Mouse (Mus musculus): ENCODE data around the gene Zbtb42. TPM values are rescaled to one million over a fixed set of nuclear protein-coding genes. Genes with fewer than 3 reads are reported as not detected.

Gene Zbtb42
- total and polyA plus RNA-seq, 3 experiments = 4.4 to 9.5 (median 5.9) TPM

DNA sequence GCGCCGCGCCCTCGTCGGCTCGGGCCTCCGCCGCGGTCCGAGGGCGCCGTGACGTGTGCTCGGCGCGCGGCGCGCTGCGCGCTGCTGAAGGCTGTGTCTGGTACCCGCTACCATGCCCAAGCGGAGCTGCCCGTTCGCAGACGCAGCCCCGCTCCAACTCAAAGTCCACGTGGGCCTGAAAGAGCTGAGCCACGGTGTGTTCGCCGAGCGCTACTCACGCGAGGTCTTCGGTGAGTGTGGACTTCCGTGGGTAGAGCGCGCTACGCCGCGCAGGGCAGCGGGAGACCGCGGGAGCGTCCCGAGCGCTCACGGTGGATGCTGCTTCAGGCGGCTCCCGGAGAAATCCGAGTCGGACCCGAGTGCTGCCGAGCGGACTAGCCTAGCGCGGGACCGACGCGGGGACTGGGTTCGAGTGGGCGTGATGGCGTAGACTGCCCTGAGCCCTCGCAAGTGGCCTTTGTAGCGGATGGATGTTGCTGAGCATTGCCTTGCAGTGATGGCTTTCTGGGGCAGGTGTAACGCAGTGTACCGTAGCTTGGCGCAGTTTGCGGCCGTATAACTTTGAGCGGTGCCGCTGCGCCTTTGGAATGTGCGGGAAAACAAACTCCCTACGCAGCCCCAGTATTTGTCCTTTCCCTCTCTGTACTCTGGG lies 33.6 kb upstream of the Zbtb42 start:
- no peaks in the 10 kb centered on the region for H3K79me2 ChIP-seq (replicated peaks; ENCODE audit: control insufficient read depth, insufficient read depth, low read length)
- no peaks in the 10 kb centered on the region for H3K27me3 ChIP-seq (ENCODE audit: control insufficient read depth, insufficient read depth, low read length)
- intact Hi-C loops (cut with DNase I) = no loop called here
- no peaks in the 10 kb centered on the region for H3K36me3 ChIP-seq (ENCODE audit: control insufficient read depth, insufficient read depth, low read length)
- under 1% methylated on average over 75 of the region's 75 CpGs for WGBS
- DNase-seq = no peak
- peak overlapping the region; percentile 79 for H3K27ac ChIP-seq
- H3K4me3 ChIP-seq = peak overlapping the region; percentile 71
- H3K9ac ChIP-seq (ENCODE audit: low read depth, low read length) = peak overlapping the region; percentile 75
- peaks cover 2% of the 10 kb centered on the region for H3K4me1 ChIP-seq (ENCODE audit: control insufficient read depth, insufficient read depth, low read length)
- TF ChIP-seq POLR2A (IDR thresholded peaks at IDR 0.05; ENCODE audit: insufficient read depth, low read depth, low read length) (peak; percentile 79), CTCF (IDR thresholded peaks at IDR 0.05) (no peak)

- Histone ChIP-seq H3K27ac (no peak overlapping the region), H3K4me3 (no peak overlapping the region), H3K79me2 (replicated peaks; ENCODE audit: control insufficient read depth, insufficient read depth, low read length) (no peaks in the 10 kb centered on the region), H3K4me1 (ENCODE audit: control insufficient read depth, insufficient read depth, low read length) (peaks cover 2% of the 10 kb centered on the region), H3K36me3 (ENCODE audit: control insufficient read depth, insufficient read depth, low read length) (no peaks in the 10 kb centered on the region), H3K9ac (ENCODE audit: low read depth, low read length) (no peak overlapping the region), H3K27me3 (ENCODE audit: control insufficient read depth, insufficient read depth, low read length) (no peaks in the 10 kb centered on the region)
- intact Hi-C loops (cut with DNase I) = no loop called here
- 38% methylated on average over 6 of the region's 6 CpGs for WGBS
- no peak for TF ChIP-seq CTCF (IDR thresholded peaks at IDR 0.05)
- TF ChIP-seq POLR2A (IDR thresholded peaks at IDR 0.05; ENCODE audit: insufficient read depth, low read depth, low read length) = no peak
- TF ChIP-seq EP300 (IDR thresholded peaks at IDR 0.05; ENCODE audit: insufficient read depth, low read depth, low read length) = no peak
- no peak for DNase-seq
Measured at GRCm38 (mm10) chr12:112646139-112646538, 32.5 kb upstream of the Zbtb42 start.

DNA sequence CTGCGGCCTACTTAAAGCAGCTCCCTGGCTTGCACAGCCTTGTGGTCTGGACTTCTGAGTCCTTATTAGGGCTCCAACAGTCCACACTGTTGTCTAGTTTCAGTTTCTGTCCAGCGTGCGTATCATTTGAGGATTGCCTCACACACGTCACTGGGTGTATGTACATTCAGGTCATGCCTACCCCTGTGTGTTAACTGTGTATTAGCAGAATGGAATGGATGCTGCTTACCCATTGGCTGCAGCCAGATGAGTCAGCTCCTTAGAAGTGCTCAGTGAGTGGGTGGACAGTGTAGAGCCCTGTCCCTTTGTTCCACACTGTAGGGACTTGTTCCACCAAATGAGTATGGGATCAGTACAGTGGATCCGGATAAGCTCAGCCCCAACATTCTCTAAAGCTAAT lies 30.5 kb upstream of the Zbtb42 start:
- Histone ChIP-seq H3K27me3 (ENCODE audit: control insufficient read depth, insufficient read depth, low read length) (no peaks in the 10 kb centered on the region), H3K9ac (ENCODE audit: low read depth, low read length) (no peak overlapping the region), H3K79me2 (replicated peaks; ENCODE audit: control insufficient read depth, insufficient read depth, low read length) (no peaks in the 10 kb centered on the region), H3K4me1 (ENCODE audit: control insufficient read depth, insufficient read depth, low read length) (peaks cover 3% of the 10 kb centered on the region), H3K27ac (no peak overlapping the region), H3K4me3 (no peak overlapping the region), H3K36me3 (ENCODE audit: control insufficient read depth, insufficient read depth, low read length) (no peaks in the 10 kb centered on the region)
- intact Hi-C loops (cut with DNase I) = no loop called here
- 91% methylated on average over 5 of the region's 5 CpGs for WGBS
- TF ChIP-seq EP300 (IDR thresholded peaks at IDR 0.05; ENCODE audit: insufficient read depth, low read depth, low read length) (no peak), CTCF (IDR thresholded peaks at IDR 0.05) (no peak), POLR2A (IDR thresholded peaks at IDR 0.05; ENCODE audit: insufficient read depth, low read depth, low read length) (no peak)
- no peak for DNase-seq

GRCm38 (mm10) chr12:112651778-112652439 lies 26.7 kb upstream of the Zbtb42 start:
- Histone ChIP-seq H3K27me3 (ENCODE audit: control insufficient read depth, insufficient read depth, low read length) (no peaks in the 10 kb centered on the region), H3K9ac (ENCODE audit: low read depth, low read length) (no peak overlapping the region), H3K4me3 (no peak overlapping the region), H3K36me3 (ENCODE audit: control insufficient read depth, insufficient read depth, low read length) (no peaks in the 10 kb centered on the region), H3K4me1 (ENCODE audit: control insufficient read depth, insufficient read depth, low read length) (peaks cover 3% of the 10 kb centered on the region), H3K79me2 (replicated peaks; ENCODE audit: control insufficient read depth, insufficient read depth, low read length) (no peaks in the 10 kb centered on the region), H3K27ac (no peak overlapping the region)
- no peak for DNase-seq
- intact Hi-C loops (cut with DNase I) = loop anchor here (5.0 to 10.0 kb wide), 2 partner anchors 40 to 193 kb away; no protein-coding TSS in a partner anchor
- WGBS = 70% methylated on average over 5 of the region's 5 CpGs
- no peak for TF ChIP-seq POLR2A (IDR thresholded peaks at IDR 0.05; ENCODE audit: insufficient read depth, low read depth, low read length)
- TF ChIP-seq EP300 (IDR thresholded peaks at IDR 0.05; ENCODE audit: insufficient read depth, low read depth, low read length) = no peak
- TF ChIP-seq CTCF (IDR thresholded peaks at IDR 0.05) = no peak

DNA sequence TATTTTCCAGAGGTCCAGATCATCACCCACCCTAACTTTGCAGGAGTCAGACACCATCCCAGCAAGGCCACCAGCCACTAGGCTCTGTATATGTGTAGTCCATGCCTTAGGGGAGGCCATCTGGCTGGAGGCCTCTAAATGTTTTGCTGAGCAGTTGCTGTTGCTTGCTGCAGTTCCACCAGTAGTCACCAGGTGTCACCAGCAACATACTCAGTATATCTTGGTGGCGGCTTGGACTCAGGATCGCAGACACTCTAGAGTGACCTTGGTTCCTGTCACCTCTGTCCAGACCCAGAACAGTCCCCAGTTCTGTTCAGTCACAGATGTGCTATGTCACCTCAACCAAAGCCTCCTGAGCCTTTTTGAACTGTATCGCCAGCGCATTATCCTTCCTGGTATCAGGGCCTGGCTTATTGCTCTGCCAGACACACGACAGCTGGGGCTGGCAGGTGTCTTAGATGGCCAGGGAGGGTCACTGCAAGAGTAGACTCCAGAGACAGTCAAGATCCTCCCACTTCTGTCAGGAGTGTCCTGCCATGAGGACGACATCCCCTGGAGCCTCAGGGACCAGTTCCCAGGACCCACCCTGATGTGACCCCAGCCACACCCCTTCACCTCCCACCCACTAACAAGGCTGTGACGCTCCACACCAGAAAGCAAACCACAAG lies 25.3 kb upstream of the Zbtb42 start:
- H3K4me1 ChIP-seq (ENCODE audit: control insufficient read depth, insufficient read depth, low read length) = peaks cover 3% of the 10 kb centered on the region
- intact Hi-C loops (cut with DNase I) = loop anchor here (1.0 to 10.0 kb wide), 3 partner anchors 39 to 192 kb away; no protein-coding TSS in a partner anchor
- H3K27me3 ChIP-seq (ENCODE audit: control insufficient read depth, insufficient read depth, low read length) = no peaks in the 10 kb centered on the region
- DNase-seq = peak; percentile 85 to 91
- H3K27ac ChIP-seq = peak overlapping the region; percentile 10; the same call in 1 of the 2 replicates
- H3K36me3 ChIP-seq (ENCODE audit: control insufficient read depth, insufficient read depth, low read length) = no peaks in the 10 kb centered on the region
- 23% methylated on average over 7 of the region's 7 CpGs for WGBS
- H3K79me2 ChIP-seq (replicated peaks; ENCODE audit: control insufficient read depth, insufficient read depth, low read length) = no peaks in the 10 kb centered on the region
- H3K4me3 ChIP-seq = no peak overlapping the region
- TF ChIP-seq POLR2A (IDR thresholded peaks at IDR 0.05; ENCODE audit: insufficient read depth, low read depth, low read length) (0 out of 2 replicates have a peak, but pooled peaks have one; percentile 2), CTCF (IDR thresholded peaks at IDR 0.05) (peak; percentile 98), EP300 (IDR thresholded peaks at IDR 0.05; ENCODE audit: insufficient read depth, low read depth, low read length) (peak; percentile 99)
- no peak overlapping the region for H3K9ac ChIP-seq (ENCODE audit: low read depth, low read length)

All from heart, adult 2 months (tissue).